Mouse (Mus musculus): Measurements from ENCODE around the gene Rhbdf2. TPM values are rescaled to one million over a fixed set of nuclear protein-coding genes. Genes with fewer than 3 reads are reported as not detected.

The Rhbdf2 gene
- polyA plus RNA-seq, 1 experiment from 2014 or later: 1.8 TPM

GRCm38 (mm10) chr11:116572756-116573543 lies 53.9 kb downstream of the Rhbdf2 start:
- H3K36me3 ChIP-seq: no peaks in the 10 kb centered on the region
- no peaks in the 10 kb centered on the region for H3K9me3 ChIP-seq
- H3K4me3 ChIP-seq: no peak overlapping the region
- no peak for ATAC-seq (ENCODE audit: low FRiP score, low read depth)
- H3K4me1 ChIP-seq: peaks cover 53% of the 10 kb centered on the region
- no peak overlapping the region for H3K4me2 ChIP-seq (replicated peaks)
- H3K27ac ChIP-seq (replicated peaks): 0 out of 2 replicates have a peak overlapping the region, but pooled peaks have one; percentile 15
- 68% methylated on average over 12 of the region's 12 CpGs for WGBS
- H3K9ac ChIP-seq (replicated peaks): no peak overlapping the region
- no peaks in the 10 kb centered on the region for H3K27me3 ChIP-seq

DNA sequence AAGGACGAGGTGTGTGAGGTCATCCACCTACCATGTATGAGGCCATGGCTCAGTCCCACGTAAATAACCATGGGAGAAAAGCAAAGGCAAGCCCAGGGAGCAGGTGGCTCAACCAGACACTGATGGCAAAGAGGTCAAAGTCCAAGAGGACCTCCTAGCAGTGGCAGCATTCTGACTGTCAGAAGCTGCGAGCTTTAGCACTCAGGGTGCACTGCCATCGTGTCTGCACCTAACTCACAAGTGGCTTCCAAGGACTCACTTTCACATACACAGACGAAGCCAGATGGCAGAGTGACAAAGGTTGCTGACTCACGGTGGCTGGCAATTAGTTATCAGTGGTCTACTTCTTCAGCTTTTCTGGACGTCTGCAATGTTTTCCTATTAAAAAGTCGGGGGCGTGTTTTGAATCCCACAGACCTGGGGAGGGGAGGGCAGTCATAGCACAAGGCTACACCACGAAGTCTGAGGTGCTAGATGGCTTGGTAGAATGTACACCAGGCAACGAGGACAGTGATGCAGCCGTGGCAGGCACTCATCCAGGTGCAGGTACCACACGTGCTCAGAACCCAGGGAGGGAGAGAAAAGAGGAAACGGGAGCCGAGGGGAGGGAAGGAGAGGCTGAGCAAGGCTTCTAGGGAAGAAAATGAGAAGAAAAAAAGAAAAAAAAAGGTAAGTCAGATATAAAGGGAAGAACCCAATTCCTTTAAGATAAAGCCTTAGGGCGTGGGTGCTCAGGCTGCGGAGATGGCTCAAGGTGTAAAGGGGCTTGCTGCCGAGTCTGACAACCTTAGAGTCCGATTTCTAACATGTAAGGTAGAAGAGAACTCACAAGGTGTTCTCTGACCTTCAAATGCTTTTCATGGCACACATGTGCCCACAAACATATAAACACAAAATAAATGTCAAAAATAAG lies 54.8 kb downstream of the Rhbdf2 start:
- H3K36me3 ChIP-seq: no peaks in the 10 kb centered on the region
- peaks cover 50% of the 10 kb centered on the region for H3K4me1 ChIP-seq
- H3K4me3 ChIP-seq: no peak overlapping the region
- no peaks in the 10 kb centered on the region for H3K9me3 ChIP-seq
- WGBS: 89% methylated on average over 19 of the region's 19 CpGs
- H3K9ac ChIP-seq (replicated peaks): no peak overlapping the region
- no peak for ATAC-seq (ENCODE audit: low FRiP score, low read depth)
- H3K27me3 ChIP-seq: no peaks in the 10 kb centered on the region
- no peak overlapping the region for H3K4me2 ChIP-seq (replicated peaks)
- no peak overlapping the region for H3K27ac ChIP-seq (replicated peaks)

GRCm38 (mm10) chr11:116570821-116571220 lies 56.0 kb downstream of the Rhbdf2 start:
- ATAC-seq (ENCODE audit: low FRiP score, low read depth): no peak
- Histone ChIP-seq H3K9me3 (no peaks in the 10 kb centered on the region), H3K27ac (replicated peaks) (no peak overlapping the region), H3K4me2 (replicated peaks) (no peak overlapping the region), H3K36me3 (no peaks in the 10 kb centered on the region), H3K9ac (replicated peaks) (no peak overlapping the region), H3K4me3 (no peak overlapping the region), H3K27me3 (no peaks in the 10 kb centered on the region), H3K4me1 (peaks cover 40% of the 10 kb centered on the region)
- WGBS: 90% methylated on average over 7 of the region's 7 CpGs

- no peak for ATAC-seq (ENCODE audit: low FRiP score, low read depth)
- Histone ChIP-seq H3K4me3 (no peak overlapping the region), H3K27me3 (no peaks in the 10 kb centered on the region), H3K36me3 (0 out of 2 replicates have a peak, but pooled peaks cover 6% of the 10 kb centered on the region), H3K4me2 (replicated peaks) (no peak overlapping the region), H3K4me1 (peaks cover 8% of the 10 kb centered on the region; the same call in 1 of the 2 replicates), H3K9ac (replicated peaks) (no peak overlapping the region), H3K9me3 (no peaks in the 10 kb centered on the region), H3K27ac (replicated peaks) (no peak overlapping the region)
- WGBS: 88% methylated on average over 8 of the region's 8 CpGs
Observed at GRCm38 (mm10) chr11:116567531-116567930, 59.3 kb downstream of the Rhbdf2 start.

DNA sequence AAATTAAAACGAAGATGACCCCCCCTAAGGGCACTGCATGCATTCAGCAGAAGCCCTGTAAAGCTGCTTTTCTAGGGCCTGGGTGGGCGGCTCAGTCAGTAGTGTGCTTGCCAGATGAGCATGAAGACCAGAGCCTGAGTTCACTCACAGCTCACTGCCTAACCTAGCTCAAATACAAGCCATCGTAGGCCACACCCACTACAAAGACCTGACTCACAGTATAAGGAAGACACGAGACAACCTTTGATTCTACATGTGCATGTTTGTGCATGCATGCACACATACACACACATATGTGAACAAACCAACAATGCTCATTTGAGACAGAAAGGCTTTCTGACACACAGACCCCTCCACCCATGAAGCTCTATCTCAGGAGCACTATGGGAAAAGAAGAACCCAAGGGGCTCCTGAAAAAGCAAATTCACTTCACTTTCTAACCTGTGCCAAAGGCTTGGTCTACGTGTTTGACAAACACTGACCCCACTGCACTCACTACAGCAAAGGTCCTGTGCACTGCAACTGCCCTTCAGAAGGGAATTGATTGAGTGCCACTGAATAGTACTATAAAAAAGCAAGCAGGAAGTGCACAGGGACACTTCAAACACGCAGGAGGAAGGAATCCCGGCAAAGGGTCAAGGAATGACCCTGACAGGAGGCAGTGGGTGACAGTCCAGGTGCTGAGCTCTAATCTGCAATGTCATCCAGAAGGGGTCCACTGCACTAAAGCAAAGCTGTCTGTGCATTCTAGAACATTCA lies 61.4 kb downstream of the Rhbdf2 start:
- H3K36me3 ChIP-seq: 0 out of 2 replicates have a peak, but pooled peaks cover 6% of the 10 kb centered on the region
- H3K9ac ChIP-seq (replicated peaks): no peak overlapping the region
- no peaks in the 10 kb centered on the region for H3K27me3 ChIP-seq
- H3K27ac ChIP-seq (replicated peaks): no peak overlapping the region
- H3K4me3 ChIP-seq: no peak overlapping the region
- no peak overlapping the region for H3K4me2 ChIP-seq (replicated peaks)
- H3K4me1 ChIP-seq: no peaks in the 10 kb centered on the region
- H3K9me3 ChIP-seq: no peaks in the 10 kb centered on the region
- 83% methylated on average over 7 of the region's 7 CpGs for WGBS
- no peak for ATAC-seq (ENCODE audit: low FRiP score, low read depth)

- ATAC-seq (ENCODE audit: low FRiP score, low read depth): no peak
- peaks cover 25% of the 10 kb centered on the region for H3K4me1 ChIP-seq
- H3K9me3 ChIP-seq: no peaks in the 10 kb centered on the region
- no peaks in the 10 kb centered on the region for H3K27me3 ChIP-seq
- H3K4me3 ChIP-seq: no peak overlapping the region
- WGBS: 76% methylated on average over 6 of the region's 6 CpGs
- H3K9ac ChIP-seq (replicated peaks): no peak overlapping the region
- H3K27ac ChIP-seq (replicated peaks): no peak overlapping the region
- no peak overlapping the region for H3K4me2 ChIP-seq (replicated peaks)
- H3K36me3 ChIP-seq: no peaks in the 10 kb centered on the region; the same call in 1 of the 2 replicates
Observed at GRCm38 (mm10) chr11:116556308-116556707, 70.5 kb downstream of the Rhbdf2 start.

GRCm38 (mm10) chr11:116555572-116555971 lies 71.2 kb downstream of the Rhbdf2 start:
- no peaks in the 10 kb centered on the region for H3K27me3 ChIP-seq
- H3K9ac ChIP-seq (replicated peaks): no peak overlapping the region
- no peaks in the 10 kb centered on the region; the same call in 1 of the 2 replicates for H3K36me3 ChIP-seq
- H3K4me3 ChIP-seq: no peak overlapping the region
- H3K27ac ChIP-seq (replicated peaks): no peak overlapping the region
- ATAC-seq (ENCODE audit: low FRiP score, low read depth): no peak
- WGBS: 77% methylated on average over 1 of the region's 1 CpGs
- H3K4me2 ChIP-seq (replicated peaks): no peak overlapping the region
- H3K9me3 ChIP-seq: no peaks in the 10 kb centered on the region
- peaks cover 29% of the 10 kb centered on the region for H3K4me1 ChIP-seq

- no peak overlapping the region for H3K4me3 ChIP-seq
- WGBS: 50% methylated on average over 12 of the region's 12 CpGs
- H3K27me3 ChIP-seq: no peaks in the 10 kb centered on the region
- no peak overlapping the region for H3K9ac ChIP-seq (replicated peaks)
- H3K4me1 ChIP-seq: peaks cover 29% of the 10 kb centered on the region
- no peak overlapping the region for H3K4me2 ChIP-seq (replicated peaks)
- H3K27ac ChIP-seq (replicated peaks): no peak overlapping the region
- no peaks in the 10 kb centered on the region; the same call in 1 of the 2 replicates for H3K36me3 ChIP-seq
- H3K9me3 ChIP-seq: no peaks in the 10 kb centered on the region
- no peak for ATAC-seq (ENCODE audit: low FRiP score, low read depth)
Observed at GRCm38 (mm10) chr11:116554171-116554878, 72.5 kb downstream of the Rhbdf2 start.

DNA sequence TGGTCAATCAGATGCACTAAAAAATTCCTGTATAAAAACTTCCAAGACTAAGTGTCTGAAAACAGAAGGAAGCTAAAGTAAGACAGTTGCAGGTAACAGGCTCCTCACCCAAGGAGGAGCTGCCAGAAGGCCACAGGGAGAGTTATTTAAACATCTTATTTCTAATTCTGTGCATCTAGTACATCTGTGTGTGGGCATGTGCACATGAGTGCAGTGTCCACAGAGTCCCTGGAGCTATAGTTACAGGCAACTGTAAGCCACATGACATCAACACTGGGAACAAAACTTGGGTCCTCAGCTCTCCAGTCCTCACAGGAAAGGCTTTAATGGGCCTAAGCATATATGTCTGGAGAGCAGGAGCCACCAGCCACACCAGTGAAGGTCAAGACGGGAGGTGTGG lies 74.6 kb downstream of the Rhbdf2 start:
- Histone ChIP-seq H3K9me3 (no peaks in the 10 kb centered on the region), H3K27ac (replicated peaks) (no peak overlapping the region), H3K36me3 (peaks cover 17% of the 10 kb centered on the region), H3K4me2 (replicated peaks) (no peak overlapping the region), H3K9ac (replicated peaks) (no peak overlapping the region), H3K4me1 (peaks cover 23% of the 10 kb centered on the region), H3K4me3 (no peak overlapping the region), H3K27me3 (no peaks in the 10 kb centered on the region)
- no peak for ATAC-seq (ENCODE audit: low FRiP score, low read depth)
- WGBS: 94% methylated on average over 1 of the region's 1 CpGs

- no peak for ATAC-seq (ENCODE audit: low FRiP score, low read depth)
- Histone ChIP-seq H3K4me3 (no peak overlapping the region), H3K9me3 (no peaks in the 10 kb centered on the region), H3K4me2 (replicated peaks) (no peak overlapping the region), H3K27me3 (no peaks in the 10 kb centered on the region), H3K27ac (replicated peaks) (no peak overlapping the region), H3K36me3 (peaks cover 31% of the 10 kb centered on the region), H3K4me1 (peaks cover 21% of the 10 kb centered on the region), H3K9ac (replicated peaks) (no peak overlapping the region)
- 81% methylated on average over 7 of the region's 7 CpGs for WGBS
Observed at GRCm38 (mm10) chr11:116550748-116551147, 76.1 kb downstream of the Rhbdf2 start.

Measured in midbrain, embryonic 12.5 days (tissue).